Mouse (Mus musculus) kidney, postnatal 36 days (tissue): ENCODE results near the gene Taf7l.

Source experiments
- DNase-seq, 2 experiments: peaks; one replicate each; pipeline ENCODE4 v3.0.0; 2021 to 2022; ENCODE audit warnings: mixed read lengths in 2 of 2

The Taf7l gene

DNA sequence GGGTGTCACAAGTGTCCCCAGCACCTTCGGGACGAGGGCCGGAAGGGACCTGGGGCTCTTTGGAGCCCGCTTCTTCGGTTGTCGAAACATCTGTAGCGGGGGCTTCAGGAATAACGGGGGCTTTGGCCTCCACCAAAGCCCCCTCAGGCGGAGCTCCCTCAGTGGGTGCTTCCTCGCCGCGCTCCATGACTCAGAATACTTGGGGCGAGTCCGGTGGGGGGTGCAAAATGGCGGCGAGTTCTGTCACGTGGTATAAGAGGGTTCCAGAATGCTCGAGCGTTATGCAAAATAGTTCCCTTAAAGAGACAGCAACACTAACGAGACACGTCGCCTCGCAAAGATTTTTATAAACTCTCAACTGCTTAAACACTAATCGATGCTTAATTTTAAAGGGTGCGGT lies at the start of gene Taf7l:
Gene Taf7l (minus strand): TSS at position 201 of the 400 bp plus-strand sequence.
- no peak for DNase-seq

DNA sequence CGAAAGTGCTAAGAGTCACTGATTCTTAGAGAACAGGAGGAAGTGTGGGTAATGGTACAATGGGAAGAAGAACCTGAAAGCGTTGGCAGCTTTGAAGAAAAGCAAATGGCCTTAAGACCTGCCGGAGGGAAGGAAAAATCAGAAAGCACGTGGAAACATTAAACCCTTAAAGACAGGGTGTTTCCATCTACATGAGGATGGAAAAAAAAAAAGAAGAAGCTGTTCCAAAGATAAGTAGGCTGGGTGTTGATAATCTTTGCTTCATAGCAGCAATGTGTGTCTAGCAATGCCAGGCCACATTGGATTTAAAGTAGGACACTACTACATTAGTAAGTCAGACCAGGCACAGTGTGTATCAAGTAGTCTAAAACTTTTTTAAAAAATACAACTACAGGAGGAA lies 49.0 kb upstream of the Taf7l start:
- DNase-seq = no peak

DNA sequence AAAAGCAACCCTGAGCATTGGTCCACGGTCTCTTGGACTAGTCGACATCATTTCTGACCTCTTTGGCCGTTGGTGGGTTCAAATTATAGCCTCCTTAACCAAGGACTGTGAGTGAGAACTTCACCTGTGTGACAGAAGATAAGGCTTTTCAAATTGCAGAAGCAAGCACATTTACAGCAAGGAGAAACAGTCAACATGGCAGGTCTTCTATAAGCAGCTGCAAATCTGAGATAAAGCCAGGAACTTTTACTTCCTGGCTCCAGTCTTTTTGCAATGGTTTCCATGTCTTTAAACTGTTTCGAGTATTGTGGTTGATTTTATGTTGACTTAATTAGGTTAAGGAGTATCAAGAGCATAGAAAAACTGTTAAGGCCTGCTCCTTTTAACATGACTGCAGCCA lies 47.5 kb upstream of the Taf7l start:
- DNase-seq = no peak

DNA sequence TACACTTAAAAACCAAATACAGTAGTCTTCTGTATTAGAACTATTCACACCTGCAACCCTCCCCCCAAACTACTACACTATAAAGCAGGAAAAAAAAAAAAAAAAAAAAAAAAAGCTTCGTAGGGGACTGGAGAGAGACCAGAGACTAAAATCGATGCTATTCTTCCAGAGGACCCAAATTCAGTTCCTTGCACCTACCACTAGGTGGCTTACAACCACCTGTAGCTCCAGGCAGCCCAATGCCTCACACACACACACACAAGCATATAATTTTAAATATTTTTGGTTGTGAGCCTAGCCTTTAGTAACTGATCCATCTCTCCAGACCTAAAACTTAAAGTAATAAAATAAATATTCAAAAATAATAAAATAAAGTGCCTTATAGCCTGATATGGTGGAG lies 33.2 kb upstream of the Taf7l start:
- peak in 1 of 2 experiments; percentile 5 for DNase-seq

DNA sequence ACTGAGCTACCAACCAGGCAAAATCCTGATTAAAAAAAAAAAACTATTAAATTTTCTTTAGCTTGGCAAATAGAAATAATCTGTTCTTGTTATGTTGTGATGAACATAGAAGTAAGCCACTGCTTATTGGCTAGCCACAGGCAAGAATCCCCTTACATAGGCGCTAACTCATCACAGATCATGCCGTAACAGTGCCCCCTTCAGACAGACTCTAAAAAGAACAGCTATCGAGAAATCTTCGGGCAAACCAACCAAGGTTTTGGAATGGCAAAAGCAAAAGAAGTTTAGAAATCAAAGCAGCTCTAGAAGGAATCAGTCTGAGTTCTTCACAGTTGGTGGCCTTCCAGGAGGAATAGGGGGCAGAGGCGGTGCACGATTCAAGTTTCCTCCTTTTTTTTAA lies 31.7 kb upstream of the Taf7l start:
- no peak for DNase-seq

DNA sequence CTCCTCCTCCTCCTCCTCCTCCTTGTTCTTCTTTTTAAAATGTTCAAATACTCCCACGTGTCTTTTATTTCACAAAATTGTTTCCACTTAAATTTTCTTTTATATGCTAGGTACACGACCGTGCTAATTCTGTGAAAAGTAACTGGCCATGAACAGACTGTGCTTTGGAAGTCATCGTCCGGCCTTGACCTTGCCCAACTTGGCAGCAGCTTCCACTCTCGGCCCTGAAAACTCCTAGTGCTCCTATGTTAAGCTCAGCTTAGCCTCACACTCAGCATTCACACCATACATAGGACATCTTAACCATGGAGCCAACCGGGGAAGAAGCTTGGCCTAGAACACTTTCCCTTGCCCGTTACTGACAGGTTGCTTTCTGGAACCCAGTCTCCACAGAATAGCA lies 24.4 kb upstream of the Taf7l start:
- DNase-seq = no peak

DNA sequence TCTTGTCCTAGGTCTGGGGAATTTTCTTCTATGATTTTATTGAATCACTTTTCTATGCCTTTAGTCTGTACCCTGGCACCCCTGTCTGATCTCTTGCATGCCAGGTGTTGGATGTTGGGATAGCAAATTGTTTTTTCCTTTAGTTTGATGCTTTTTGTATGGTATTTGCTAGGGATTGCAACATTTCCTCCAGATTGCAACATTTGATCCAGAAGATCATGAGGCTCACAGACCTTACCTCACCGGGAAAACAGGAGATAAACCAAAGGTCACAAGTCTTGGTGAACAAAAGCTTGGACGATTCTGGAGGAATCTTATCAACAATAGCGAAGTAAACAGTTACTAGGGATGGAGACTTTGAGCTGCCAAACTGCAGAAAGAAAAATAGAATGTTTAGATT lies 5.4 kb upstream of the Taf7l start:
- DNase-seq = no peak

DNA sequence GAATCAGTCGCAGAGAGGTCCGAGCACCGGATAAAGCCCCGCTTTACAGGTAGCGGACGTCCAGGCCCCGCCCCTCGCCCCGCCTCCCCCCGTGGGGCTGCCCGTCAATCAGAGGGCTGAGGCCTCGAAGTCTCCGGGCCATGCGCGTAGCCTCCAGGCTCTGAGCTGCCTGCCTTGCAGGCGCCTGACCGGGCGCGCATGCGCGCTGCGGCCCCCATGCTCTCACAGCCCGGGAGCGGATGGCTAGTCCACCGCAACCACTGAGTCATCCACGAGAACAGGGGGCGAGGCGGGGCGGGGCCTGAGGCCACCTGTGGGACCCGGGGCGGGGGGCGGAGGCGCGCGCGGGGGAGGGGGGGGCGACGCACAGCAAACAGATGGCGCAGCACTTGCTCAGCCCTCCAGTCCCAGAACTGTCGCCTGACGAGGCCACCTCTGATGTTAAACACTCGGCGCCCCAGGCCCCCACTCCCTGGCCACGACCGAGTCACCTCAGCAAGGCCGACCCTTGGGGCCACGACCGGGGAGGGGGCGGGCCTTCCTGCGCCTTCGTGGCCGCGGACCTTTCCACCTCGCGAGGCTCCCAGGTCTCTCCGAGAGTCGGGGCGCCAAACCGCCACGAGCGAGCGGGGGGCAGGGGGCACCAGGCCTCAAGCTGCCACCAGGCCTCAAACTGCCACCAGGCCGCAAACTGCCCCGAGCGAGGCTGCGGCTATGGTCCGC lies 1.1 kb downstream of the Taf7l start:
- no peak for DNase-seq

DNA sequence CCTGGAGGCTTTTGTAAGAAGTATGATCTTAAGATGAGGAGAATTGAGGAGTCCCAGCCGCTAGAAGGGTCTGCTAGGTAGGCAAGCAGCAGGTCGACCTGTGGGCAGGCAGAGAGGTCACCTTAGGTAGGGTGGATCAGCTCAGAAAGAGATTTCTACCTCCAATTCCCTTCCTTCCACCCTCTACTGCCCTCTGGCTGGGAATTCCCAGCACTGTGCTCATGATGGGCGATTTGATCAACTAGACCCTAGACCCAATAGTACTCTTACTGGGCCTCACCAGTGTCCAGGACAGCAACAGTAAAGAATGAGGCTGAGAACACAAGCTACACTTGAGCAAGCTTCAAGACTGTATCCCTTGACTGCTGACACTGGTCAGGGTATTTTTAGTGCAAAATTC lies 49.0 kb downstream of the Taf7l start:
- no peak for DNase-seq

DNA sequence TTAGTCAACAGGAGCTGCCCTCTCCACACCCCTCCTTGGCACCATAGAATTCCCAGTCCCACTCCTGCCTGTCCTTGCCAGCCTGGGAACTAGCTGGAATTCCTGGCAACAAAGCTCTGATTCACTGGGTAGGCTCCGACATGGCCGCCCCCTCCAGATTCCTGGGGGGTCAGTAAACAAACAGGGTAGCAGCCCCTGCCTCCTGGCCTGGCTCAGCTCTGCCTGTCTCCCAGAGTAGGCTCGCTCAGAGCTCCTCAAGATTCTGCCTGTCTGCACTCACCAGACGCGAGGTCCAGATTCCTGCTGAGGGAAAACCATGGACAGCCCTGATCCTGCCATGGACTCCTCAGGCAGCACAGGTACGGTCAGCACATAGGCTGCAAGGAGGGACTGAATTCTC lies 49.5 kb downstream of the Taf7l start:
- no peak for DNase-seq

DNA sequence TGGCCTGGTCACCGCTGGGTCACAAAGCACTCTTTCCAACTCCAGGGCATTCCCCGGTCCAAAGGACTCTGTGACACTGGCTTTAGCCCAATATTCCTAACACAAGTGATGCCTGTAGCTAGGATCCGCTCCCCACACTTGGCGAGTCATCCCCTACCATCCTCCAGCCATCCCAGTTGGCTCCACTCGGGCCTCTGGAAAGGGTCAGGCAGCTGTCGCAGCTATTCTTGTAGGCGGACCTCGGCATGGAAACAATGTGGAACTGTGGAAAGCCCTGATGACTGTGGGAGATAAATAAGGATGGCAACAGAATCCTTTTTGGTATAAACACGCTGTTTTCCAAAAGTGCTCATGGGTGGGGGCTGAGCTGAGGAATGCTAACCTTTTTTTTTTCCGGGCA lies 50.5 kb downstream of the Taf7l start:
- DNase-seq = no peak

DNA sequence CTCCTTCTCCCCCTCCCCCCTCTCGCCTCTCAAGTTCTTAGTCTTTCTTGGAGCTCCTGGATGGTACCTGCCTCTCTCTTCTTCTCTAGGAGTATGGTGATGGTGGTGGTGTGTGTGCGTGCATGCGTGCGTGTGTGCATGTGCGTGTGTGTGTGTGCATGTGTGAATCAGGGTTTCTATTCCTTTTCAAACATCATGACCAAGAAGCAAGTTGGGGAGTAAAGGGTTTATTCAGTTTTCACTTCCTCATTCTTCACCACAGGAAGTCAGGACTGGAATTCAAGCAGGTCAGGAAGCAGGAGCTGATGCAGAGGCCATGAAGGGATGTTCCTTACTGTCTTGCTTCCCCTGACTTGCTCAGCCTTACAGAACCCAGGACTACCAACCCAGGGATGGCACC lies 52.0 kb downstream of the Taf7l start:
- DNase-seq = no peak

DNA sequence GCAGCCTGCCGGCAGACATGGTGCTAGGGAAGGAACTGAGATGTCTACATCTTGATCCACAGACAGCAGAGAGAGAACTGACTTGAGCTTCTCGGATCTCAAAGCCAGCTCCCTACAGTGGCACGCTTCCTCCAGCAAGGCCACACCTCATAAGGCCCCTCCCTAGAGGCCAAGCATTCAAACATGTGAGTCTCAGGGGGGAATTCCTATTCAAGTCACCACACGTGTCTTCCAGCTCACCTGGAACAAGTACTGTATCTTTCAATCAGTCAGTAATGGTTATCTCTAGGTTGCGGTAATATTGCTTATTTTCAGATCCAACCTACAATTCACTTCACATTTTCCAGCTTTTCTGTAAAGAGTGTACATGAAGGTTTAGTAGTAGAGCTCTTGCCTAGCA lies 56.2 kb downstream of the Taf7l start:
- DNase-seq = no peak

DNA sequence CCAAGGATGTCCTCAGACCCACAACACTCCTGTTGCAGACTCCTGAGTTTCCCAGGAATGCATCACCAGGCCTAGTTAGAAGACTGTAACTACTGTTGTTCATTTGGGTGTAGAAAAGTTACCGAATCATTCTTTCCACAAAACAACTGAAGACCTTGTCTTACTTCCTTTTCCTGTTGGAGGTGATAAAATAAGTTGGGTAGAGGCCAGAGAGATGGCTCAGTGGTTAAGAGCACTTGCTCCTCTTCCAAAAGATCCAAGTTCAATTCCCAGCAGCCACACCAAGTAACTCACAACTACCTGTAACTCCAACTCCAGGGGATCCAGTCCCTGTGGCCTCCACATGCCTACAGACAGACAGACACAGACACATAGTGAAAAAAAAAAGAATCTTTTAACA lies 64.2 kb downstream of the Taf7l start:
- no peak for DNase-seq
